Mouse (Mus musculus): ENCODE results near the gene Gm17617. TPM values are rescaled to one million over a fixed set of nuclear protein-coding genes. Genes with fewer than 3 reads are reported as not detected.

The Gm17617 gene
- polyA plus RNA-seq (2017; shearing (Covaris generic)) = not detected

DNA sequence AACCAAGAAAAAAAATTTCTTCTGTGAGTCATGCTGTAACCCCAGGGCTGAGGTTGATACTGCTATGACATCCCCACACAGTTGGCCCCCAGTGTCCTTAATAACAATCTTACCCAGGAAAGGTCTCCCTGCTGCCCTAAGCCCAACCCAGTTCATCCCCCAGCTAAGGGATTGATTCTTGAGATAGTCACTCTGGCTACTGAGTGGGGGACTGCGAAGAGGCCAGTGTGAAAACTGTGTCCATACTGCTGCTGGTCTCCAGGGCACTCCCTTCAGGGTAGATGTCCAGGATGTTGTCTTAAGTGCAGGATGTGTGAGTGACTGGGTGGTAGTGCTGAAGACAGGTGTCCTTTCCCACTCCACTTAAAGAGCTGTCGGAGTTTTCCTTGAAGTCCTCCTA lies at the start of gene Gm17617:
Gm17617 (minus strand) TSS at position 101 of the 400 bp plus-strand sequence.

GRCm38 (mm10) chr13:55152621-55153415 lies 19.5 kb upstream of the Gm17617 start, which contains the start of gene Fgfr4:
Fgfr4 (plus strand) TSS chr13:55152640.

DNA sequence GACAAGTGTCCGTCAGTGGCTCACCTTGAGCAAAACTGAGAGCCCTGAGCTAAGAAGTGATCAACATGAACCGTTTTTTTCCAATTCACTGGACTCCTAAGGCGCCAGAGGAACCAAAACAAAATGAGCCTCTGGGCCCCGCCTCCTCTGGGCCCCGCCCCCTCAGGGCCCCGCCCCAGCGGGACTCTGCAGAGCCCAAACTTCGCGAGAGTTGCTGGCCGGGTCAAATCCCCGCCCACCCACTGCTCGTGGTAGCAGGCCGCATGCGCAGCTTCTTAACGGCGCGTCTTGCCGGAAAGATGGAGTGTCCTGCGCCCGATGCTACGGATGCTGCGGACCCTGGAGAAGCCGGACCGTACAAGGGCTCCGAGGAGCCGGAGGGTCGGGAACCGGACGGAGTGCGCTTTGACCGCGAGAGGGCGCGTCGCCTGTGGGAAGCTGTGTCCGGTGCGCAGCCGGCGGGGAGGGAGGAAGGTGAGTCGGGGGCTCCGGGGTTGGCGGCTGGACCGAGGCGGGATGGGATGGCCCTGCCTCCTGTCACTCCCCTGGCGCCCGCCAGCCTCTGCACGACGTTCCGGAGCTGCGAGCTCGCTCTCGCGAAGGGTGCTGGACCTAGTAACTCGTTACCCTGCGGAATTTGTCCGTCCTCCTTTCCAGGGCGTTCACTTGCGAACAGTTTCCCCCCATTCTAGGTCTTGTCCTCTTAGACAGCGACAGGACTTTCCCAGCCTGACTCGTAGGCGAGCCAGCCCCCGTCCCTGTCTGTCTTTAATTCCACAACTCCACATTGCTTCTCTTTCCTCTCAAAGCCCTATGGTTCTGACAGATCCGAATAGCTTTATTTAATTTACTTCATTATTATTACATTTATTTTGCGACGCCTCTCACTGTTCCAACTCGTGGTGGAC lies 28.0 kb downstream of the Gm17617 start, which contains the start of gene Zfp346:
Zfp346 (plus strand) TSS at position 267 of the 908 bp plus-strand sequence.

DNA sequence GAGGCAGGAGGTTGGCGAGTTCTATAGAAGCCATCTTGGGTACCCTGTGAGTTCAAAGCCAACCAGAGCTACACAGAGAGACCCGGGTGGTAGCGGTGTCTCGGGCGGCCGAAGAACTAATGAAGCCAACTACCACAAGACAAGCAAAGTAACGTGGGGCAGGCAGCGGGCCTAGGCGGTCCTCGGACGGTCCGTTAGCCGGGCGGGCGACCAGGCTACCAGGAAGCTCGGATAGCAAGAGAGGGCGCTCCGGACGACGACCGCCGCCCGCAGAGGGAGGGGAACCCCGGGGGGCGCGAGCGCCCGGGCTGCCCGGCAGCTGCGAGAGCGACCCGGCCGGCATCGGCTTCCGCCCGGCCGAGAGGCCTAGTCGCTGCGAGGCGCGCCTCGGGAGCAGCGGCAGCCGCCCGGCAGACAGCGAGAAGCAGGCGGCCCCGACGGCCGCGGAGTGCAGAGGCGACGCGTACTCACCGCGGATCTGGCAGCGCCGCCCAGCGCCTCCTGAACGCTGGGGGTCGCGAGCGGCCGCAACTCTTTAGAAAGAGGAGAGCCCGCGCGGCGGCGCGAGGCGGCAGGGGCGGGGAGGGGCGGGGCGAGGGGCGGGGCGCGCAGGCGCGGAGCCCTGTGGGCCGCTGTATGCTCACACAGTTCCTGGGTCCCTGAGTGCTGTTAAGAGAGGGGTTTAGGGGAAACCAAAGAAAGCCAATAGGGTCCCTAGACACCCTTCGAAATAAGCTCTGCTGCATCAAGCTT lies 33.4 kb downstream of the Gm17617 start, which contains the start of gene Uimc1:
Uimc1 (minus strand) TSS at position 575 of the 753 bp plus-strand sequence.

Other genes starting within 250 kb of the Gm17617 start
- gene Unc5a, start 184.1 kb downstream of the Gm17617 start, polyA plus RNA-seq (2017; shearing (Covaris generic)) = 1 to 10 TPM; 2.3 to 5.0 TPM
- gene Hk3, start 112.2 kb downstream of the Gm17617 start, polyA plus RNA-seq (2017; shearing (Covaris generic)) = 1 to 10 TPM; 1.1 to 1.9 TPM
- gene Uimc1, start 33.2 kb downstream of the Gm17617 start, polyA plus RNA-seq (2017; shearing (Covaris generic)) = 10 to 100 TPM; 68.0 to 80.8 TPM
- 10 to 100 TPM; 30.6 to 35.8 TPM for gene Zfp346, start 28.2 kb downstream of the Gm17617 start, polyA plus RNA-seq (2017; shearing (Covaris generic))
- gene Fgfr4, start 19.1 kb upstream of the Gm17617 start, polyA plus RNA-seq (2017; shearing (Covaris generic)) = not detected
- gene Nsd1, start 76.2 kb upstream of the Gm17617 start, polyA plus RNA-seq (2017; shearing (Covaris generic)) = 10 to 100 TPM; 61.8 to 69.0 TPM
- 100 to 1,000 TPM; 286 to 289 TPM for gene Prelid1, start 187.0 kb upstream of the Gm17617 start, polyA plus RNA-seq (2017; shearing (Covaris generic))
- 100 to 1,000 TPM; 157 to 162 TPM for gene Rab24, start 188.4 kb upstream of the Gm17617 start, polyA plus RNA-seq (2017; shearing (Covaris generic))
- gene Mxd3, start 196.3 kb upstream of the Gm17617 start, polyA plus RNA-seq (2017; shearing (Covaris generic)) = 1 to 10 TPM in 1 of 2 experiments, under 1 TPM in 1; 0.51 to 1.2 TPM
- gene Lman2, start 229.2 kb upstream of the Gm17617 start, polyA plus RNA-seq (2017; shearing (Covaris generic)) = 100 to 1,000 TPM; 138 to 149 TPM
- 100 to 1,000 TPM; 144 to 172 TPM for gene Rgs14, start 236.2 kb upstream of the Gm17617 start, polyA plus RNA-seq (2017; shearing (Covaris generic))

Measured in inflammation-experienced regulatory T-cells (primary cell).